Mouse (Mus musculus) neural tube, embryonic 12.5 days (tissue): ENCODE data around the gene Mrrf. TPM values are rescaled to one million over a fixed set of nuclear protein-coding genes. Genes with fewer than 3 reads are reported as not detected.

Source experiments
- ATAC-seq: fragments of 200-750 bp; cut with Nextera tagmentation; 2 replicates; pipeline ENCODE4 v1.8.0; 2017; ENCODE audit warnings: low read depth, mild to moderate bottlenecking, moderate TSS enrichment, moderate library complexity; ENCODE audit not compliant: low FRiP score
- H3K27ac ChIP-seq: fragments of 300-500 bp; sonication (generic); 2 replicates; pipeline ENCODE4 v1.5.1; 2016
- H3K27me3 ChIP-seq: fragments of 300-500 bp; sonication (generic); replicated peaks from 2 replicates; pipeline ENCODE4 v1.6.1; 2016; ENCODE audit warnings: mild to moderate bottlenecking
- H3K36me3 ChIP-seq: fragments of 300-500 bp; sonication (generic); 2 replicates; pipeline ENCODE4 v1.6.1; 2016; ENCODE audit warnings: mild to moderate bottlenecking
- H3K4me1 ChIP-seq: fragments of 300-500 bp; sonication (generic); 2 replicates; pipeline ENCODE4 v1.6.1; 2016
- H3K4me2 ChIP-seq: fragments of 300-500 bp; sonication (generic); replicated peaks from 2 replicates; pipeline ENCODE4 v1.6.1; 2016; ENCODE audit warnings: mild to moderate bottlenecking
- H3K4me3 ChIP-seq: fragments of 300-500 bp; sonication (generic); 2 replicates; pipeline ENCODE4 v1.5.1; 2016
- H3K9ac ChIP-seq: fragments of 300-500 bp; sonication (generic); 2 replicates; pipeline ENCODE4 v1.6.1; 2016; ENCODE audit warnings: mild to moderate bottlenecking
- H3K9me3 ChIP-seq: fragments of 300-500 bp; sonication (generic); 2 replicates; pipeline ENCODE4 v1.6.1; 2016; ENCODE audit warnings: mild to moderate bottlenecking
- WGBS: fragments of 180-500 bp; shearing (Covaris S2); methylation state at CpG from one replicate; pipeline ENCODE4 v1.1.7; 2016; 5-methylcytosine and 5-hydroxymethylcytosine counted together
- polyA plus RNA-seq: library from polyadenylated mRNA; unstranded; fragments of >200 nt; fragmentation: Nextera tagmentation; extraction: Ambion mirVana; gene quantifications from 2 replicates; pipeline ENCODE4 v1.2.1, GENCODE M21; 2016

The Mrrf gene
- 23.1 and 23.8 TPM in 2 replicates for polyA plus RNA-seq

DNA sequence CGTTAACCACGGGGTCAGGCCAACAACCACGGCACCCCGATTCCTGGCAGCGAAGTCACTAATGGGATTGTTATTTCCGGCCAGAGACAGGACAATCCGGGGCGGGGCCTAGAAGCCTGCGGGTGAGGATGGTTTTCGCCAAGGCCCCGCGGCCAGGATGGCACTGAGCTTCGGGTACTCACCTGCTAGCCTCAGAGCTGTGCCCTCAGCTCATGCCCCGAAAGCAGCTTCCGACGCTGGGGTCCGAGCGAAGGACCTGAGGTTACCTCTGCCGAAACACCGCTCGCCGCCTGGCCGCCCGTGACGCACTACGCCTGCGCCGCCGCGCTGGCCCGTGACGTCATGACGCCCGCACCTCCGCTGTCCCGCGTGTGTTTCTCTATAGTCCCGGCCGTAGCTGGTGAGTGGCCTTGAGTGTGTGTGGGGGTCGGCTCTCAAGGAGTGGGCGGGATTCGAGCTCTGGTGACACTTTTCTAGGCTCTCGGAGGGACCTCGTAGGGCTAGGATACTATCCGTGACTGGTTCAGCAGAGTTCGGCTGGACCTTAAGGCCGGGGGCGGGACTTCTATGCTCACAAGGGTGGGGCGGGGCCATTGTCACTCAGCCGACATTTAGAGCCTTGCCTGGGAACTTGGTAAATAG lies at the start of gene Mrrf, which contains the start of gene Rbm18:
Gene Mrrf, plus strand, starts transcription at position 90 of the 642 bp plus-strand sequence.
Gene Rbm18, minus strand, starts transcription at position 474 of the 642 bp plus-strand sequence.
- peak within 1 kb of the TSS; percentile 79 for H3K4me2 ChIP-seq
- H3K27me3 ChIP-seq, result no peaks in the 10 kb centered on the region
- peak within 1 kb of the TSS; percentile 46; the same call in 1 of the 2 replicates for H3K27ac ChIP-seq
- H3K4me1 ChIP-seq, result peaks cover 12% of the 10 kb centered on the region; the same call in 1 of the 2 replicates
- WGBS, result under 1% methylated on average over 50 of the region's 50 CpGs
- peak within 1 kb of the TSS; percentile 77 for H3K4me3 ChIP-seq
- peaks cover 25% of the 10 kb centered on the region for H3K36me3 ChIP-seq
- peak; percentile 99 for ATAC-seq
- no peaks in the 10 kb centered on the region for H3K9me3 ChIP-seq
- peak within 1 kb of the TSS; percentile 76 for H3K9ac ChIP-seq

DNA sequence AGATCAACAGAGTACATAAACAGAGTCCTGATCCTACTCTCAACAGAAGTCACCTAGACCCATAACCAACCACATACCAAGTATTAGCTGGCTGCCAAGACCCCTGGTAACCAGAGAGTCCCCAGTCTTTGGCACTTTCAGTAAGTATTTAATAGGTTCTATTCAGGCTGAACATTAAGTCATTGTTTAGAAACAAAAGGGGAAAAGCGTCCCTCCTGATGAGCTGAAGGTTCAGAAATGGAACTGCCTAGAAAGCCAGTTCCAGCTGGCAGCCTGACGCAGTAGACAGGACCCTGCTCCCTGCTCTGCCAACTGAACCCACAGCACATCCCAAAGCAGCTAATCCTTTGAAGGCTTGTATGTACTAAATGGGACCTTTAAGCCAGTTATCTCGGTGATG lies 47.0 kb upstream of the Mrrf start:
- no peaks in the 10 kb centered on the region for H3K36me3 ChIP-seq
- no peak overlapping the region for H3K4me2 ChIP-seq
- no peak overlapping the region for H3K4me3 ChIP-seq
- peaks cover 12% of the 10 kb centered on the region for H3K4me1 ChIP-seq
- no peak overlapping the region for H3K27ac ChIP-seq
- WGBS, result 37% methylated on average over 3 of the region's 3 CpGs
- peaks cover 80% of the 10 kb centered on the region for H3K27me3 ChIP-seq
- H3K9ac ChIP-seq, result no peak overlapping the region
- ATAC-seq, result no peak
- no peaks in the 10 kb centered on the region for H3K9me3 ChIP-seq

DNA sequence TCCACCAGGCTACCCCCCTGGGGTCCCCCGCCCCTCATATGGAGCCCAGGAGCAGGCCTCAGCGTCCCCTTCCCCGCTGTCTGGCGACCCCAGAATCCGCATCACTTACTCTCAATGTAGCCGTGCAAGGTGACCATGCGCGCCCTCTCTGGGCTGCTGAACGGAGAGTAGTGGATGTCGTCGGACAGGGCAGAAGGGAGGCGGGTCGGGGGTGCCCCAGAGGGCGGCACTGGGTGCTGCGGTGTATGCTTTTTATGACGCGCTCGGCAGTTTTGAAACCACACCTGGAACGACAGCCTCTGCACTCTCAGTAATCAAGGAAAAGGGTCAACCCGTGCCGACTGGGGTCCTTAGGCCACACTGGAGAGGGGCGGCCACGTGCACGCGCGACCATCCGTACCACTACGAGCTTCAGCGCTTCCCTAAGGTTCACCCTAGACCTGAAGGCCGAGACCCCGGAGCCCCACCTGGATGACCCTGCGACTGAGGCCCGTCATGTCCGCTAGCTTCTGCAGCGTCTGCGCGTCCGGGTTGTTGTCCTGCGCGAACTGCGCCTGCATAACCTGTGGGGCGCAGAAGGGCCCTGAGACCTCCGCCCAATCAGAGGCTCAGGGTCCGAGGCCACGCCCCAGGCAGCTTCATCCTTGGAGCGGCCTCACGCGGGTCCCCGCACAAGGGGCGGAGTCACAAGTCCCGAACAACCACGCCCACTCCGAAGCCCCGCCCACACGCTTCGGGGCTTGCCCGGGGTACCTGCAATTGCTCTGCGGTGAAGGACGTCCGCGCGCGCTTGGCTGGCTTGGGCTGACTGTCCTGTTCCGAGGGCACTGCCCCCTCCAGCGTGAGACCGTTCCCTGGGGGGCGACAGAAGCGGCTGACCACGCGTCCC lies 45.1 kb upstream of the Mrrf start:
- peaks cover 12% of the 10 kb centered on the region for H3K4me1 ChIP-seq
- H3K4me2 ChIP-seq, result peak overlapping the region; percentile 71
- peak overlapping the region; percentile 37 for H3K4me3 ChIP-seq
- peak; percentile 85 for ATAC-seq
- H3K9ac ChIP-seq, result 0 out of 2 replicates have a peak overlapping the region, but pooled peaks have one; percentile 21
- H3K36me3 ChIP-seq, result no peaks in the 10 kb centered on the region
- H3K27me3 ChIP-seq, result peaks cover 98% of the 10 kb centered on the region
- 1% methylated on average over 70 of the region's 70 CpGs for WGBS
- no peaks in the 10 kb centered on the region for H3K9me3 ChIP-seq
- H3K27ac ChIP-seq, result no peak overlapping the region

DNA sequence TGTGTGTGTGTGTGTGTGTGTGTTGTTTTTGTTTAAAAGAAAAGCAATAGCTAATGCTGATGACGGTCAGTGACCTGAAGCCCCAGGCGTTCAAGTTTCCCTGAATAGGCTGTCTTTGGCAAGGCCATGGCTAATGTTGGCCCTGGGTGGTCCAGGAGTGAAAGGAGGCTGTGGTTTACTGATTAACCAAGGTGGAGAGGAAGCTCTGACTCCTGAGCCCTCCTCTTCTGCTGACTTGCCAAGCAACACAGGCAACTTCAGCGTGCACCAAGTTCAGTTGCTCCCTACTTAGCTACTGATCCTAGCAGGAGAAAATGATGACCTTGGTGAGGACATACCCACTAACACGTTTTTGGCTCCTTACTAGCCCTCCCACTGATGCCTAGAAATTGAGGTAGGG lies 43.4 kb upstream of the Mrrf start:
- no peak for ATAC-seq
- Histone ChIP-seq H3K27me3 (peaks cover 98% of the 10 kb centered on the region), H3K36me3 (no peaks in the 10 kb centered on the region), H3K4me3 (no peak overlapping the region), H3K9ac (no peak overlapping the region), H3K27ac (no peak overlapping the region), H3K9me3 (no peaks in the 10 kb centered on the region), H3K4me2 (no peak overlapping the region), H3K4me1 (peaks cover 12% of the 10 kb centered on the region)
- 3% methylated on average over 4 of the region's 4 CpGs for WGBS

DNA sequence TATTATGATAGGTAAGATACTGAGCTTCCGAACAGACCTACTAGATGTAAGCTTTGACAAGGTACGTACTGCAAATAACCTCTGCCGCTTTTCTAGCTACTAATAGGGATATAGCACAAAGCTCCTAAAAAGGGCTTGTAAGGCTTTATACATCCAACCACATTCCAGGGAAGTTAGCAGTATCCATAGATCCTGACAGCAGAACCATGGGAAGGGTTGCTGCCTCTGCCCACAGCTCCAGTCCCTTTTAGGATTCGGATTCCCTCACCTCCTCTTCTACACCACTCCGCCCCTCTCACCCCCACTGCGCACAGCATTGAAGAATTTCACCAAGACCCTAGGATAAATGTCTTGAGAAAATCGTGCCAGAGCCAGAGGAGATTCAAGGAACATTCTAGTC lies 42.9 kb upstream of the Mrrf start:
- H3K36me3 ChIP-seq, result no peaks in the 10 kb centered on the region
- H3K4me2 ChIP-seq, result no peak overlapping the region
- no peak for ATAC-seq
- 12% methylated on average over 7 of the region's 7 CpGs for WGBS
- no peaks in the 10 kb centered on the region for H3K9me3 ChIP-seq
- peaks cover 100% of the 10 kb centered on the region for H3K27me3 ChIP-seq
- peaks cover 12% of the 10 kb centered on the region for H3K4me1 ChIP-seq
- no peak overlapping the region for H3K9ac ChIP-seq
- no peak overlapping the region for H3K27ac ChIP-seq
- no peak overlapping the region for H3K4me3 ChIP-seq

DNA sequence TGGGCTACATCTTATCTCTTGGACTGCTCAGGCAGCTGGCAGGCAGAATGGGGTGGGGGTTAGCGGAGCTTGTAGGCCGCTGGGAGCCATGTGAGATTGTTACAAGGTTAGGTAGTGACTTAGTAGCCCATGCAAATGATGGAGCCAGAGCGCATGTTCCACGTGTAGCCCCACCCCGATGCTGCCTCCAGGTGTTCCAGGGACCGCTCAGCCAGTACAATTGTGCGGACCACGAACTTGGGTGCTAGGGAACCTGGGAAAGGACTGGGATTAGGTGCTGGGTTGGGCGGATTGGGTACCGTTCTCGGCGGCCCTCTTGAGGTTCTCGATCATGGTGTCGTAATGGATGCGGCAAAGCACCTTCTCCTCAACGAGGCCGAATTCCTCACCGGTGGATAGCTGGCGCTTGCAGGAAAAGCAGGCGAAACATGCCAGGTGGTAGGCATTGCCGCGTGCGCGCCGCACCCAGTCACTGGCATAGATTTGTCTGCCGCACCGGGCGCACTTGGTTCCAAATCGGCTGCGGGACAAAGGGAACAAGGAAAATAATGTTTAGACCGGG lies 42.2 kb upstream of the Mrrf start:
- Histone ChIP-seq H3K36me3 (no peaks in the 10 kb centered on the region), H3K4me3 (no peak overlapping the region), H3K9ac (no peak overlapping the region), H3K9me3 (no peaks in the 10 kb centered on the region), H3K4me2 (no peak overlapping the region), H3K4me1 (peaks cover 12% of the 10 kb centered on the region), H3K27ac (no peak overlapping the region), H3K27me3 (peaks cover 100% of the 10 kb centered on the region)
- ATAC-seq, result no peak
- 3% methylated on average over 31 of the region's 31 CpGs for WGBS

DNA sequence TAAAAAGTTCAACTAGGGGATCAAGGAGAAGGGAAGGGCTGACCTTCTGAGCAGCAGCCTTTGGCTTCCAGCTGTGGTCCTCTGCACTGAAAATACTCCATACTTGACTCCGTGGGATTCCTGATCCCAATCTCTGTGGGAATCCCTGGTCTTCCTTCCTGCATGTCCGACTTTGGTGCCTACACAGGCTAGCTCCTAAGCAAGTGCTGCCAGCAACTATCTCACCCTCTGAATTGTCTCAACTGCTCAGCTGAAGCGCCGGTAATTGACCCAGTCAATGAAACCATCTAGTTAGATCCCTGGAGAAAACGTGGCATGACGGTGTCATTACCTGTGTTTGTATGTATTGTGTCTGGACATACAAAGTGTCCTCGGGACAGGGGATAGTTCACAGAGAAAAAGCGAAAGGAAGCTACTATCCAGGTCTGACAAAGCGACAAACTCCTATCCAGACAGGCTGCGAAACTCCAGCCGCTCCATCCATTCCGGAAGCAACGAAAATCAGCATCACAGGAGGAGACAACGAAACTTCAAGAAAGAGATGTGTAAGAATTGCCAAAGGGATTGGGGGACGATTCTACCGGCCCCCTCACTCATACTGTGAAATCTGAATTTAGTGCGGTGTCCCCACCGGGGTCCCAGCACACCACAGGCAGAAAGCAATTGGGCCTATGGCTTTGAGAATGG lies 38.9 kb upstream of the Mrrf start:
- H3K27me3 ChIP-seq, result peaks cover 100% of the 10 kb centered on the region
- no peak overlapping the region for H3K4me2 ChIP-seq
- H3K4me3 ChIP-seq, result no peak overlapping the region
- H3K36me3 ChIP-seq, result no peaks in the 10 kb centered on the region
- no peak overlapping the region for H3K27ac ChIP-seq
- 3% methylated on average over 18 of the region's 18 CpGs for WGBS
- ATAC-seq, result no peak
- 0 out of 2 replicates have a peak, but pooled peaks cover 5% of the 10 kb centered on the region for H3K4me1 ChIP-seq
- no peak overlapping the region for H3K9ac ChIP-seq
- no peaks in the 10 kb centered on the region for H3K9me3 ChIP-seq

DNA sequence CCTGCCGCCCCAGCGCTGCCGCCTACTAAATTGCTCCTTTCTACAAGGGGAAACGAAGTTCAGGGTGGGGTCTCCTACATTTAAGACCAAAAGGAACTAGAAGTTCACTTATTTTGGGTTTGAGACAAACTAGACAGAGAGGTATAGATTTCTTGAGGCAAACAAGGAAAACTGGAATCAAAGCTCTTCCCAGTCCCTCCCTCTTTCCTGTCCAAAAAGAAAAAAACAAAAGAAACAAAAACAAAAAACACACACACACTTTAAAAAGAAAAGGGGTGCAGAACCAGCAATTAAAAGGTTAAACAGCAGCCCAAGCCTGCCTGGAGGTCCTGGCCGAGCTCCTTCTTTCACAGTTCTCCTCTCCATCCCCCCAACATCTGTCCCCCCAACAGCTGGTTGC lies 38.2 kb upstream of the Mrrf start:
- H3K9ac ChIP-seq, result no peak overlapping the region
- no peak for ATAC-seq
- peak overlapping the region; percentile 13; the same call in 1 of the 2 replicates for H3K4me3 ChIP-seq
- 2% methylated on average over 5 of the region's 5 CpGs for WGBS
- H3K27me3 ChIP-seq, result peaks cover 100% of the 10 kb centered on the region
- H3K27ac ChIP-seq, result no peak overlapping the region
- no peaks in the 10 kb centered on the region for H3K36me3 ChIP-seq
- no peak overlapping the region for H3K4me2 ChIP-seq
- H3K4me1 ChIP-seq, result peaks cover 13% of the 10 kb centered on the region; the same call in 1 of the 2 replicates
- H3K9me3 ChIP-seq, result no peaks in the 10 kb centered on the region

DNA sequence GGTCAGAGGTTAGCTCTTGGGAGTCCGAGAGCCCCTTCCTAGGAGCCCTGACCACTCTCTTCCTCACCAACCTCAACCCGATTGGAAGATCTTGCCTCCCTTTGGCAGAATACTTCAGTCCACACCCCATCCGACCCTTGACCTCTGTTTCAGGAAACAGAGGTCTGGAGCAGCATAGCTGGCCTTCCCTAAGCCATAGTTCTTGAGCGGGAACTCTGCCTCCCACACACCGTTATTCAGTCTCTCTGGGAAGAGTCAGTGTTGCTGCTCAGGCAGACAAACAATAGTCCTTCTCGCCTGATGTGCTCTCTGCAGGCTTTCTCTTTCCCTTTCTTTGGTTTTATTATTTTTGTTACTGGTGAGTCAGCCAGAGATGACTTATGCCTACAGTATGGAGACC lies 36.5 kb upstream of the Mrrf start:
- Histone ChIP-seq H3K4me2 (no peak overlapping the region), H3K4me1 (peaks cover 30% of the 10 kb centered on the region), H3K4me3 (no peak overlapping the region), H3K36me3 (no peaks in the 10 kb centered on the region), H3K9ac (no peak overlapping the region), H3K9me3 (no peaks in the 10 kb centered on the region), H3K27me3 (peaks cover 99% of the 10 kb centered on the region), H3K27ac (no peak overlapping the region)
- WGBS, result 7% methylated on average over 6 of the region's 6 CpGs
- ATAC-seq, result no peak

DNA sequence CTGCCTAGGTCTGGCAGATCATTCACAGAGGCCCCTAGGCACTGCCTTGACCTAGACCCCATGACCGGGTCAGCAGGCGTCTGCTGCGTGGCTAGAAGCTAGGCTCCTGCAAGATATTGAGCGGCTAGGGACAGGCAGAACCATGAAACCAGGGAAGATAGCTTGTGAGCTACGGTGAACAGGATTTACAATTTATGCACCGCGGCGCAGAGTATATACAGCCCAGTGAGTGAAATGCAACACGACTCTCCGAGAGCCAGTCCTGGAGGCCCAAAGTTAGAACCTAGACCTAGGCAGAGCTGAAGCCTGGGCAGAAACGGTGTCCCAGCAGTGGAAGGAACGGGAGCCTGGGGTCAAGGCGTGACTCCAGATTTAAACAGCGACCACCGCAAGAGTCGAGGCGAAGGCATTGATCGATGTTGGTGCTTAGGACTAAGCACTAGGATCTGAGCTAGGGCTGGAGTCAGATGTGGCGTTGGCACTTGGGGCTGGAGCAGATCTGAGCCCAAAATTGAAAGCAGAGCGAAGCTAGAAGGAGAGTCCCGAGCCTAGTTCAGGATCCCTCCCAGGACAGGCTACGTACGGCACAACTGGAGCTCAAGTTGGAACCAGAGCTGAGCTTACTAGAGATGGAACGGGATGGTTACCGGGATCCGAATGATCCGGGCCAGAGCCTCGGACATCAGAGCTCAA lies 34.2 kb upstream of the Mrrf start:
- peaks cover 37% of the 10 kb centered on the region for H3K4me1 ChIP-seq
- no peak for ATAC-seq
- H3K27me3 ChIP-seq, result peaks cover 99% of the 10 kb centered on the region
- no peaks in the 10 kb centered on the region for H3K9me3 ChIP-seq
- no peak overlapping the region for H3K9ac ChIP-seq
- 1% methylated on average over 28 of the region's 28 CpGs for WGBS
- H3K27ac ChIP-seq, result no peak overlapping the region
- no peak overlapping the region for H3K4me3 ChIP-seq
- H3K4me2 ChIP-seq, result 0 out of 2 replicates have a peak overlapping the region, but pooled peaks have one; percentile 59
- no peaks in the 10 kb centered on the region for H3K36me3 ChIP-seq

DNA sequence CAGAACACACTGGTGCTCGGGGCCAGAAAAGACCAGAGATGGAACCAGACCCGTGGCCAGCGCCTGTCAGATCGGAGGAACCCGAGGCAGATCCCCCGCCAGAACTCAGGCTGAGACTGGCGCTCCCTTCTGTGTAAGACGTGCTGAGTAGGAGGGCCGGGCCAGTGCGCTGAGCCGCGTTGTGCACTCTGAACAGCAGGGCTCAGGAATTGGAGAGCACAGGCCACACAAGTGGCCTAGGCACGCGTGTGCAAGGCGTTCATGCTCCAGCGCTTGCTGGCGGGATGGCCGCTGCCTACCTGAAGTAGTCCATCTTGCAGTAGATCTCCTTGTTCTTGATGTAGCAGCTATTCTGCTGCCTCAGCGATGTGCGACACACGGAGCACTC lies 33.6 kb upstream of the Mrrf start:
- H3K9me3 ChIP-seq, result no peaks in the 10 kb centered on the region
- no peaks in the 10 kb centered on the region for H3K36me3 ChIP-seq
- 0 out of 2 replicates have a peak overlapping the region, but pooled peaks have one; percentile 59 for H3K4me2 ChIP-seq
- no peak overlapping the region for H3K4me3 ChIP-seq
- H3K9ac ChIP-seq, result no peak overlapping the region
- no peak overlapping the region for H3K27ac ChIP-seq
- WGBS, result under 1% methylated on average over 21 of the region's 21 CpGs
- ATAC-seq, result no peak
- peaks cover 99% of the 10 kb centered on the region for H3K27me3 ChIP-seq
- peaks cover 37% of the 10 kb centered on the region for H3K4me1 ChIP-seq
